Mouse (Mus musculus): ENCODE data around the gene Lta. TPM values are rescaled to one million over a fixed set of nuclear protein-coding genes. Genes with fewer than 3 reads are reported as not detected.

Gene Lta
- polyA plus RNA-seq, 1 experiment from 2014 or later = not detected

DNA sequence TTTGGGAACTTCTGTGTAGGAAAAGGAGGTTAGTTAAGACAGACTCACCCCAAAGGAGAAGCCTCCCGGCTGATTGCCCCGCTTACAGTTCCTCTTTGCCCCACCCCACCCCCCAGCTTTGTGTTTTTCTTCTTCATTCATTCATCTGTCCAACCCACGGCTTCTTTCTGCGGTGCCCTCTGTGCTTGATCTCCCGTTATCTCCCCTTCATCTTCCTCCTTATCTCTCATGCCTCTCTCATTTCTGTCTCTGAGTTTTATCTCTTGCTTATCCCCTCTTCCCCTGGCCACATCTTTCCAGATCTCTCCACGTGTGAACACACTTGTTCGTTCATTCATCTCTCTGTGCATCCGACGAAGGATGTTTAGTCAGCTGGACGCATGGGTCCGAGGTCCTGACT, 4.0 kb downstream of the Lta start:
- no peak for ATAC-seq (ENCODE audit: insufficient number of reproducible peaks, insufficient read depth, low FRiP score, low read depth)
- Histone ChIP-seq H3K36me3 (ENCODE audit: control insufficient read depth, insufficient read depth, low read length) (no peaks in the 10 kb centered on the region), H3K4me1 (ENCODE audit: control insufficient read depth in 2 of 2, insufficient read depth in 2 of 2, low read length in 2 of 2) (peaks cover 1 to 5% of the 10 kb centered on the region in 2 experiments; a peak in 3 of 4 replicates), H3K4me2 (ENCODE audit: low read length) (no peak overlapping the region), H3K27ac (replicated peaks in 1 of 2; ENCODE audit: control insufficient read depth in 1 of 2, insufficient read depth in 1 of 2, low read depth in 2 of 2, low read length in 2 of 2) (no peak overlapping the region), H3K9ac (ENCODE audit: low read length) (no peak overlapping the region), H3K4me3 (ENCODE audit: control insufficient read depth in 1 of 2, insufficient read depth in 1 of 2, low read depth in 1 of 2, low read length in 2 of 2) (peak overlapping the region in 1 of 2 experiments; percentile 6; a peak in 1 of 4 replicates), H3K27me3 (ENCODE audit: control insufficient read depth, insufficient read depth, low read length) (peaks cover 79% of the 10 kb centered on the region), H3K9me3 (ENCODE audit: control insufficient read depth, low read length) (no peaks in the 10 kb centered on the region)
- 54% methylated on average over 11 of the region's 11 CpGs for WGBS

DNA sequence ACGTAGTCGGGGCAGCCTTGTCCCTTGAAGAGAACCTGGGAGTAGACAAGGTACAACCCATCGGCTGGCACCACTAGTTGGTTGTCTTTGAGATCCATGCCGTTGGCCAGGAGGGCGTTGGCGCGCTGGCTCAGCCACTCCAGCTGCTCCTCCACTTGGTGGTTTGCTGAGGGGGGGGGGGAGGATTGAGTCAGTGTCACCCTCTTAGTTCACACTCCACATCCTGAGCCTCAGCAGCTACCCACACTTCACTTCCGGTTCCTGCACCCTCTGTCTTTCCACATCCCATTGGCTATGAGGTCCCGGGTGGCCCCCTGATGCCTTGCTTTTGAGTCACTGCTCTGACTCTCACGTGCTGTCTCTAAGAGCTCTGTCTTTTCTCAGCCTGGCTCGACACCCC, 4.8 kb downstream of the Lta start:
- no peaks in the 10 kb centered on the region for H3K36me3 ChIP-seq (ENCODE audit: control insufficient read depth, insufficient read depth, low read length)
- ATAC-seq (ENCODE audit: insufficient number of reproducible peaks, insufficient read depth, low FRiP score, low read depth) = no peak
- peaks cover 7 to 9% of the 10 kb centered on the region in 2 experiments for H3K4me1 ChIP-seq (ENCODE audit: control insufficient read depth in 2 of 2, insufficient read depth in 2 of 2, low read length in 2 of 2)
- no peak overlapping the region for H3K4me3 ChIP-seq (ENCODE audit: control insufficient read depth in 1 of 2, insufficient read depth in 1 of 2, low read depth in 1 of 2, low read length in 2 of 2)
- no peak overlapping the region for H3K9ac ChIP-seq (ENCODE audit: low read length)
- no peak overlapping the region for H3K4me2 ChIP-seq (ENCODE audit: low read length)
- H3K27me3 ChIP-seq (ENCODE audit: control insufficient read depth, insufficient read depth, low read length) = peaks cover 85% of the 10 kb centered on the region
- 75% methylated on average over 11 of the region's 11 CpGs for WGBS
- H3K27ac ChIP-seq (replicated peaks in 1 of 2; ENCODE audit: control insufficient read depth in 1 of 2, insufficient read depth in 1 of 2, low read depth in 2 of 2, low read length in 2 of 2) = no peak overlapping the region
- H3K9me3 ChIP-seq (ENCODE audit: control insufficient read depth, low read length) = no peaks in the 10 kb centered on the region

DNA sequence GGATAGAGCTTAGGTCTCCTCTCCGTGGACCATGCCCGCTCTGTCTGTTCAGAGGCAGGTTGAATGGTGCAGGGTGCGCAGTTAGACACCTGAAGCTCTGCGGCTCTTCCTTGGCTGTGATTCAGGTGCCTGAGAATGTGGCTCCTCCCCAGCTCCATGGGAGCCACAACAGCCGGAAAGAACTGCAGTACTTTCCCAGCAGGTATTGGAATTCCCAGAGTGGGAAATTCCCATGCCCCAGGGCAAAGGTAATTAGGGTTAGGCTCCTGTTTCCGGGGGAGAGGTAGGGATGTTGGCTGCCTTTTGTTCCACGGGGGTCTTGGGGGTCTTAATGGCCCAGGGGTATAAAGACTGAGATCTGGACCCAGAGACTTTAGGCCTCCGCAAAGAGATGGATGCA, 6.2 kb downstream of the Lta start:
- whole genome bisulfite sequencing = 39% methylated on average over 8 of the region's 8 CpGs
- H3K27me3 ChIP-seq (ENCODE audit: control insufficient read depth, insufficient read depth, low read length) = peaks cover 88% of the 10 kb centered on the region
- ATAC-seq (ENCODE audit: insufficient number of reproducible peaks, insufficient read depth, low FRiP score, low read depth) = no peak

DNA sequence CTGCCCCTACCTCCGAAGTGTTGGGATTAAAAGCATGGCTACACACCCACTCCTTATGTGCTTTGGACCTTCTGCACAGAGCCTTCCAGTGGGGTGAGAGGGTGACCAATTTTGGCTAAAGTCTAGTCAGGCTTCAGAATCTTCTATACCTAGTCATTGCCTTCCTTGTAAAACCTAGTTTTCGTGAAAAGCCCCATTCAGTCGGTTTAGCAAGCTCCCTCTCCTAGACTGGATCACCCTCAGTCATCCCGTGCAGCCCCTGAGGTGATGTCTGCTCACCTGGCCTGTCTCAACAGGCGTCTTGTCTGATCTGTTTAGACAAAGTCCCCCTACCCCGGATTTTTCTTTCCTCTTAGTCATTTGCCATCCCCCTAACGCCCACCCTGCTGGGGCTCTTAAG, 7.1 kb downstream of the Lta start:
- no peak overlapping the region for H3K27ac ChIP-seq (replicated peaks in 1 of 2; ENCODE audit: control insufficient read depth in 1 of 2, insufficient read depth in 1 of 2, low read depth in 2 of 2, low read length in 2 of 2)
- H3K27me3 ChIP-seq (ENCODE audit: control insufficient read depth, insufficient read depth, low read length) = peaks cover 85% of the 10 kb centered on the region
- peaks cover 5 to 11% of the 10 kb centered on the region in 2 experiments; a peak in 3 of 4 replicates for H3K4me1 ChIP-seq (ENCODE audit: control insufficient read depth in 2 of 2, insufficient read depth in 2 of 2, low read length in 2 of 2)
- no peak overlapping the region for H3K4me3 ChIP-seq (ENCODE audit: control insufficient read depth in 1 of 2, insufficient read depth in 1 of 2, low read depth in 1 of 2, low read length in 2 of 2)
- H3K36me3 ChIP-seq (ENCODE audit: control insufficient read depth, insufficient read depth, low read length) = no peaks in the 10 kb centered on the region
- ATAC-seq (ENCODE audit: insufficient number of reproducible peaks, insufficient read depth, low FRiP score, low read depth) = no peak
- no peak overlapping the region for H3K9ac ChIP-seq (ENCODE audit: low read length)
- H3K4me2 ChIP-seq (ENCODE audit: low read length) = no peak overlapping the region
- WGBS = 58% methylated on average over 7 of the region's 7 CpGs
- H3K9me3 ChIP-seq (ENCODE audit: control insufficient read depth, low read length) = no peaks in the 10 kb centered on the region

More for the DNA sequence above, 6.2 kb downstream of the Lta start:
- no peak overlapping the region for H3K4me3 ChIP-seq (ENCODE audit: control insufficient read depth in 1 of 2, insufficient read depth in 1 of 2, low read depth in 1 of 2, low read length in 2 of 2)
- no peak overlapping the region for H3K4me2 ChIP-seq (ENCODE audit: low read length)
- no peaks in the 10 kb centered on the region for H3K36me3 ChIP-seq (ENCODE audit: control insufficient read depth, insufficient read depth, low read length)
- H3K9ac ChIP-seq (ENCODE audit: low read length) = no peak overlapping the region
- no peak overlapping the region for H3K27ac ChIP-seq (replicated peaks in 1 of 2; ENCODE audit: control insufficient read depth in 1 of 2, insufficient read depth in 1 of 2, low read depth in 2 of 2, low read length in 2 of 2)
- H3K9me3 ChIP-seq (ENCODE audit: control insufficient read depth, low read length) = no peaks in the 10 kb centered on the region
- peaks cover 5 to 11% of the 10 kb centered on the region in 2 experiments; a peak in 3 of 4 replicates for H3K4me1 ChIP-seq (ENCODE audit: control insufficient read depth in 2 of 2, insufficient read depth in 2 of 2, low read length in 2 of 2)

DNA sequence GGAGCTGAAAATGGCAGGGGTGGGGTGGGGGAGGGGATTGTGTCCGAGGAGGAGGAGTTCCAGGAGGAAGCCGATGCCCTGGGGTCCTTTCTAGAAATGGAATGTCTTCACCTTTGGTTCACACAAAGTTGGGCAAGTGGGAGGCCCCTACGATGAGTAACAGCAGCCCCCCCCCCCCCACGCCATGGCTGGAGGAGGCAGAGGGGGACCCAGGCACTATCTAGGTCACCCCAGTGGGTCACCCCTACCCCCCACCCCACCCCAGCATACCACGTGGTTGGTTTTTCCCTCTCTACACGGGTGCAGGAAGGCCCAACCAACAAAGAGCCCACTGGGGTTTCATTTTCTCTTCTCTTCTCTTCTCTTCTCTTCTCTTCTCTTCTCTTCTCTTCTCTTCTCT, 8.0 kb downstream of the Lta start:
- H3K4me3 ChIP-seq (ENCODE audit: control insufficient read depth in 1 of 2, insufficient read depth in 1 of 2, low read depth in 1 of 2, low read length in 2 of 2) = no peak overlapping the region
- H3K4me2 ChIP-seq (ENCODE audit: low read length) = no peak overlapping the region
- no peak for ATAC-seq (ENCODE audit: insufficient number of reproducible peaks, insufficient read depth, low FRiP score, low read depth)
- H3K36me3 ChIP-seq (ENCODE audit: control insufficient read depth, insufficient read depth, low read length) = no peaks in the 10 kb centered on the region
- peaks cover 76% of the 10 kb centered on the region for H3K27me3 ChIP-seq (ENCODE audit: control insufficient read depth, insufficient read depth, low read length)
- 36% methylated on average over 6 of the region's 6 CpGs for WGBS
- no peak overlapping the region for H3K27ac ChIP-seq (replicated peaks in 1 of 2; ENCODE audit: control insufficient read depth in 1 of 2, insufficient read depth in 1 of 2, low read depth in 2 of 2, low read length in 2 of 2)
- H3K4me1 ChIP-seq (ENCODE audit: control insufficient read depth in 2 of 2, insufficient read depth in 2 of 2, low read length in 2 of 2) = peaks cover 5 to 11% of the 10 kb centered on the region in 2 experiments; a peak in 3 of 4 replicates
- H3K9ac ChIP-seq (ENCODE audit: low read length) = no peak overlapping the region
- no peaks in the 10 kb centered on the region for H3K9me3 ChIP-seq (ENCODE audit: control insufficient read depth, low read length)

DNA sequence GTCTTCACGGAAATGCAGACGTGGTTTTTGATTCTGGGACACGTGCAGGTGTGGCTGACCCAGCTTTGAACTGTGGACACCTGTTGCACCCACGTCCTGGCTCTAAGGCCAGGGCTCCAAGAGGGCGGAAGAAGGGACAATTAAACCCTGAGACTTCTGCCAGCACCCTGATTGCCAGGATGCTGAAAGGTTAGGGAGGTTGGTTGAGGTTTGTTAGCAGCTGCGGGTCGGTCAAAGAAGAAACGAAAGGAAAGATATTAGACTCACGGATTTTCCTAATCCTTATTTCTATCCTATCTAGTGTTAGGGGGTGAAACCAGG, 8.9 kb downstream of the Lta start:
- 22% methylated on average over 9 of the region's 9 CpGs for WGBS
- peak overlapping the region; percentile 65; the same call in 1 of the 2 replicates for H3K9ac ChIP-seq (ENCODE audit: low read length)
- ATAC-seq (ENCODE audit: insufficient number of reproducible peaks, insufficient read depth, low FRiP score, low read depth) = no peak
- H3K27ac ChIP-seq (replicated peaks in 1 of 2; ENCODE audit: control insufficient read depth in 1 of 2, insufficient read depth in 1 of 2, low read depth in 2 of 2, low read length in 2 of 2) = no peak overlapping the region
- peak overlapping the region; percentile 35 to 45 for H3K4me3 ChIP-seq (ENCODE audit: control insufficient read depth in 1 of 2, insufficient read depth in 1 of 2, low read depth in 1 of 2, low read length in 2 of 2)
- peaks cover 5 to 11% of the 10 kb centered on the region in 2 experiments; a peak in 3 of 4 replicates for H3K4me1 ChIP-seq (ENCODE audit: control insufficient read depth in 2 of 2, insufficient read depth in 2 of 2, low read length in 2 of 2)
- peaks cover 69% of the 10 kb centered on the region for H3K27me3 ChIP-seq (ENCODE audit: control insufficient read depth, insufficient read depth, low read length)
- peak overlapping the region; percentile 84 for H3K4me2 ChIP-seq (ENCODE audit: low read length)
- H3K9me3 ChIP-seq (ENCODE audit: control insufficient read depth, low read length) = no peaks in the 10 kb centered on the region
- no peaks in the 10 kb centered on the region for H3K36me3 ChIP-seq (ENCODE audit: control insufficient read depth, insufficient read depth, low read length)

DNA sequence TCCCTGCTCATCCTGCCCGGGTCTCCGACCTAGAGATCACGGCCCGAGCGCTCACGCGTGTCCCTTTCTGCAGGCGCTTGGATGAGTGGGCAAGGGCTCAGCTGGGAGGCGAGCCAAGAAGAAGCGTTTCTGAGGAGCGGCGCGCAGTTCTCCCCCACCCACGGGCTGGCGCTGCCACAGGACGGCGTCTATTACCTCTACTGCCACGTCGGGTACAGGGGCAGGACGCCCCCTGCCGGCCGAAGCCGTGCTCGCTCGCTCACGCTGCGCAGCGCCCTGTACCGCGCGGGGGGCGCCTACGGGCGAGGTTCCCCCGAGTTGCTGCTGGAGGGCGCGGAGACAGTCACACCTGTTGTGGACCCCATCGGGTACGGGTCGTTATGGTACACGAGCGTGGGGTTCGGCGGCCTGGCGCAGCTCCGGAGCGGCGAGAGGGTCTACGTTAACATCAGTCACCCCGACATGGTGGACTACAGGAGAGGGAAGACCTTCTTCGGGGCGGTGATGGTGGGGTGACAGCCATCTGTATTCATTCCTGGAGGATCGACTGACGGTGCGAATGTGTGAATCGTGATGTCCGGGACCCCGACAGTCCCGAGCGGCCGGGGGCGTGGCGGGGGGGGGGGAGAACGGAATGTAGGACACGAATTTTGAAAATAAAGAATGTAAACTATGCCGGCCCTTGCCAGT, 9.4 kb downstream of the Lta start:
- peaks cover 64% of the 10 kb centered on the region for H3K27me3 ChIP-seq (ENCODE audit: control insufficient read depth, insufficient read depth, low read length)
- WGBS = 2% methylated on average over 66 of the region's 66 CpGs

More for the DNA sequence above, 9.4 kb downstream of the Lta start:
- peak; percentile 41; the same call in 1 of the 2 replicates for ATAC-seq (ENCODE audit: insufficient number of reproducible peaks, insufficient read depth, low FRiP score, low read depth)
- no peak overlapping the region for H3K27ac ChIP-seq (replicated peaks in 1 of 2; ENCODE audit: control insufficient read depth in 1 of 2, insufficient read depth in 1 of 2, low read depth in 2 of 2, low read length in 2 of 2)
- peak overlapping the region; percentile 84 for H3K4me2 ChIP-seq (ENCODE audit: low read length)
- peak overlapping the region; percentile 35 to 45 for H3K4me3 ChIP-seq (ENCODE audit: control insufficient read depth in 1 of 2, insufficient read depth in 1 of 2, low read depth in 1 of 2, low read length in 2 of 2)
- no peaks in the 10 kb centered on the region for H3K36me3 ChIP-seq (ENCODE audit: control insufficient read depth, insufficient read depth, low read length)
- H3K9ac ChIP-seq (ENCODE audit: low read length) = peak overlapping the region; percentile 65
- peaks cover 5 to 11% of the 10 kb centered on the region in 2 experiments; a peak in 3 of 4 replicates for H3K4me1 ChIP-seq (ENCODE audit: control insufficient read depth in 2 of 2, insufficient read depth in 2 of 2, low read length in 2 of 2)
- no peaks in the 10 kb centered on the region for H3K9me3 ChIP-seq (ENCODE audit: control insufficient read depth, low read length)

All from heart, embryonic 14.5 days (tissue).